Mouse (Mus musculus) ES-E14 (cell line): ENCODE data around the gene Defb3. TPM values are rescaled to one million over a fixed set of nuclear protein-coding genes. Genes with fewer than 3 reads are reported as not detected.
A peak's percentile ranks its signal among the peaks of the same experiment; 100 is the strongest.
"Not testable (repeated sequence)": the region's sequence is repeated elsewhere in the genome, so short reads cannot be mapped to it uniquely, and the experiment has no call there.

Experiments
- DNase-seq: peaks from one replicate; pipeline ENCODE4 v3.0.0-alpha.2; 2013; ENCODE audit warnings: low read depth, low spot score
- H3K27ac ChIP-seq: 2 replicates; pipeline ENCODE4 v1.5.1; 2012; ENCODE audit warnings: low read depth, mild to moderate bottlenecking, low read length, moderate library complexity, mixed read lengths; ENCODE audit not compliant: poor library complexity, insufficient read depth, severe bottlenecking
- H3K36me3 ChIP-seq: 2 replicates; pipeline ENCODE4 v1.6.1; 2012; ENCODE audit warnings: mild to moderate bottlenecking, low read length, moderate library complexity, mixed read lengths; ENCODE audit not compliant: control insufficient read depth, poor library complexity, insufficient read depth, severe bottlenecking
- H3K4me1 ChIP-seq, 2 experiments: fragments of 150-350 bp in 1 of 2; sonication (generic) in 1 of 2; 2 replicates each; pipeline ENCODE4 v1.6.1; 2012; ENCODE audit warnings: low read length in 2 of 2, mild to moderate bottlenecking in 1 of 2, mixed read lengths in 1 of 2; ENCODE audit not compliant: control insufficient read depth in 2 of 2, insufficient read depth in 2 of 2, poor library complexity in 1 of 2
- H3K4me3 ChIP-seq, 2 experiments: fragments of 150-350 bp in 1 of 2; sonication (generic) in 1 of 2; 2 replicates each; pipeline ENCODE4 v1.5.1; 2012; ENCODE audit warnings: low read length in 2 of 2, low read depth in 1 of 2, mild to moderate bottlenecking in 1 of 2, mixed read lengths in 1 of 2; ENCODE audit not compliant: insufficient read depth in 1 of 2, poor library complexity in 1 of 2, severe bottlenecking in 1 of 2
- H3K9ac ChIP-seq: 2 replicates; pipeline ENCODE4 v1.6.1; 2012; ENCODE audit warnings: low read depth, mild to moderate bottlenecking, low read length, mixed read lengths; ENCODE audit not compliant: poor library complexity, insufficient read depth, severe bottlenecking
- H3K9me3 ChIP-seq: fragments of 150-350 bp; sonication (generic); 2 replicates; pipeline ENCODE4 v1.6.1; 2012; ENCODE audit warnings: low read depth, mild to moderate bottlenecking, low read length; ENCODE audit not compliant: control insufficient read depth, insufficient read depth
- CHD2 ChIP-seq: IDR thresholded peaks from 2 replicates; pipeline ENCODE4 v1.6.1; 2014; ENCODE audit warnings: mild to moderate bottlenecking, low read depth, low read length, inconsistent platforms
- HCFC1 ChIP-seq: IDR thresholded peaks from 2 replicates; pipeline ENCODE4 v1.6.1; 2012; ENCODE audit warnings: low read length, inconsistent platforms, borderline replicate concordance; ENCODE audit not compliant: insufficient read depth
- MAFK ChIP-seq: IDR thresholded peaks from 2 replicates; pipeline ENCODE4 v1.6.1; 2014; ENCODE audit warnings: mild to moderate bottlenecking, low read depth, low read length, inconsistent platforms; ENCODE audit not compliant: insufficient read depth
- ZC3H11A ChIP-seq: IDR thresholded peaks from 2 replicates; pipeline ENCODE4 v1.6.1; 2012; ENCODE audit warnings: low read depth, mild to moderate bottlenecking, inconsistent platforms, low read length, borderline replicate concordance
- ZNF384 ChIP-seq: IDR thresholded peaks from 2 replicates; pipeline ENCODE4 v1.6.1; 2012; ENCODE audit warnings: low read depth, low read length, inconsistent platforms
- in situ Hi-C, 2 experiments: fragments of 600-800 bp; cut with MboI; formaldehyde crosslinking; loops; one replicate each; pipeline ENCODE4 v1.15.1; 2025; ENCODE audit warnings: low sequenced_read_pairs in 2 of 2, inconsistent platforms in 1 of 2; ENCODE audit not compliant: unreplicated experiment in 2 of 2
- total RNA-seq: library from RNA; depleted of rRNA; stranded (reverse); fragments of 300-350 nt; gene quantifications from 2 replicates; pipeline ENCODE4 v1.2.3, GENCODE M21; 2012; rRNA removed

Gene Defb3
- not detected in 2 replicates for total RNA-seq

- H3K4me3 ChIP-seq, H3K36me3 ChIP-seq, DNase-seq, H3K27ac ChIP-seq, H3K9me3 ChIP-seq, H3K9ac ChIP-seq, in situ Hi-C loops, H3K4me1 ChIP-seq: not testable (repeated sequence)
Observed at GRCm38 (mm10) chr8:19293060-19293459, at the start of gene Defb3. Defb3 (plus strand) TSS chr8:19293360.

- no peaks in the 10 kb centered on the region for H3K36me3 ChIP-seq
- in situ Hi-C loops, result no loop called here
- H3K4me1 ChIP-seq, result no peaks in the 10 kb centered on the region
- no peak within 1 kb of the TSS for H3K9ac ChIP-seq
- TF ChIP-seq HCFC1 (no peak), ZC3H11A (no peak)
- no peak within 1 kb of the TSS for H3K4me3 ChIP-seq
- no peaks in the 10 kb centered on the region for H3K9me3 ChIP-seq
- no peak within 1 kb of the TSS for H3K27ac ChIP-seq
- DNase-seq, result no peak
Observed at GRCm38 (mm10) chr8:19247280-19247679, 45.9 kb upstream of the Defb3 start, which contains the start of gene Defb5. Defb5 (plus strand) TSS chr8:19247580.

GRCm38 (mm10) chr8:19258136-19258535 lies 35.0 kb upstream of the Defb3 start:
- H3K36me3 ChIP-seq, result no peaks in the 10 kb centered on the region
- H3K9me3 ChIP-seq, result no peaks in the 10 kb centered on the region
- no peak overlapping the region for H3K9ac ChIP-seq
- DNase-seq, result no peak
- TF ChIP-seq ZNF384 (no peak), HCFC1 (no peak), ZC3H11A (no peak), MAFK (no peak), CHD2 (no peak)
- no peak overlapping the region for H3K4me3 ChIP-seq
- H3K27ac ChIP-seq, result no peak overlapping the region
- in situ Hi-C loops, result no loop called here
- no peaks in the 10 kb centered on the region for H3K4me1 ChIP-seq

GRCm38 (mm10) chr8:19259667-19260066 lies 33.5 kb upstream of the Defb3 start:
- H3K4me3 ChIP-seq, result no peak overlapping the region
- no peaks in the 10 kb centered on the region for H3K36me3 ChIP-seq
- TF ChIP-seq CHD2, result no peak
- no peak for TF ChIP-seq ZNF384
- in situ Hi-C loops, result no loop called here
- H3K9me3 ChIP-seq, result no peaks in the 10 kb centered on the region
- DNase-seq, result no peak
- no peak overlapping the region for H3K27ac ChIP-seq
- no peak overlapping the region for H3K9ac ChIP-seq
- no peaks in the 10 kb centered on the region for H3K4me1 ChIP-seq

- H3K4me1 ChIP-seq, H3K27ac ChIP-seq, H3K9me3 ChIP-seq, in situ Hi-C loops, H3K4me3 ChIP-seq, H3K36me3 ChIP-seq, H3K9ac ChIP-seq: not testable (repeated sequence)
- DNase-seq, result peak; percentile 9
Observed at GRCm38 (mm10) chr8:19298361-19298760, 5.2 kb downstream of the Defb3 start.
